ENCODE assay signal across 14 mouse cellular contexts in genomic region chr7:25461336-25462032, GRCm38 (mm10). TPM values are rescaled to one million over a fixed set of nuclear protein-coding genes. Genes with fewer than 3 reads are reported as not detected.
DNase-seq lines count a peak whose midpoint lies in the region; ATAC-seq and TF ChIP-seq lines count a peak whose summit lies in the region.
"Not testable (repeated sequence)": the region's sequence is repeated elsewhere in the genome, so short reads cannot be mapped to it uniquely, and the experiment has no call there.
"Had no signal": no experiment of that assay in that cellular context is flagged by ENCODE, and none has a peak within 500 bp of the region (broad histone marks: within the 10 kb centered on the region; RNA-seq: fewer than 3 reads in every experiment).

No protein-coding gene starts in this region.

- DNase-seq in cerebellum, adult 11 months, result peak; percentile 8
- peak; percentile 53 for DNase-seq in embryonic facial prominence, embryonic 14.5 days (ENCODE audit: low spot score)
- DNase-seq in heart, adult 11 months, result peak; percentile 87
- peak; percentile 47 for DNase-seq in kidney, adult 9 months
- peak; percentile 63 to 70 for DNase-seq in layer of hippocampus, postnatal 10 days (ENCODE audit: low spot score in 2 of 2)
- peak; percentile 67 for DNase-seq in liver, adult 2 months (ENCODE audit: extremely low read depth, low read depth, low spot score)

- not testable (repeated sequence) for H3K9ac ChIP-seq in embryonic facial prominence, embryonic 14.5 days (ENCODE audit: low read depth, low read length); liver, adult 2 months (ENCODE audit: low read depth, low read length); neural tube, embryonic 12.5 days

- not testable (repeated sequence) for H3K27ac ChIP-seq in embryonic facial prominence, embryonic 14.5 days (replicated peaks; ENCODE audit: low read depth, low read length); neural tube, embryonic 12.5 days
- H3K27ac ChIP-seq in liver, adult 2 months (replicated peaks; ENCODE audit: insufficient read depth, low read depth, low read length), result peak overlapping the region; percentile 40; the same call in 1 of the 2 replicates

- not testable (repeated sequence) for H3K4me2 ChIP-seq in embryonic facial prominence, embryonic 14.5 days (ENCODE audit: low read depth, low read length); neural tube, embryonic 12.5 days (replicated peaks)

- WGBS in embryonic facial prominence, embryonic 14.5 days, result 37% methylated on average over 4 of the region's 5 CpGs
- 28% methylated on average over 4 of the region's 5 CpGs for WGBS in liver, adult 2 months
- 76% methylated on average over 4 of the region's 5 CpGs for WGBS in neural tube, embryonic 12.5 days

- H3K4me1 ChIP-seq in embryonic facial prominence, embryonic 14.5 days (ENCODE audit: control insufficient read depth, insufficient read depth, low read length); neural tube, embryonic 12.5 days: not testable (repeated sequence)
- H3K4me1 ChIP-seq in liver, adult 2 months (ENCODE audit: control insufficient read depth, insufficient read depth, low read length), result peaks cover 13% of the 10 kb centered on the region

- H3K27me3 ChIP-seq in embryonic facial prominence, embryonic 14.5 days (replicated peaks; ENCODE audit: control insufficient read depth, insufficient read depth, low read length); liver, adult 2 months (ENCODE audit: control insufficient read depth, insufficient read depth, low read length); neural tube, embryonic 12.5 days (replicated peaks): not testable (repeated sequence)

- not testable (repeated sequence) for TF ChIP-seq CTCF in liver, adult 2 months (IDR thresholded peaks at IDR 0.05; ENCODE audit: low read depth, low read length)

- H3K79me2 ChIP-seq in liver, adult 2 months (ENCODE audit: control insufficient read depth, insufficient read depth, low read length), result not testable (repeated sequence)

- H3K4me3 ChIP-seq in embryonic facial prominence, embryonic 14.5 days (ENCODE audit: low read depth, low read length); liver, adult 2 months (ENCODE audit: insufficient read depth, low read depth, low read length); neural tube, embryonic 12.5 days: not testable (repeated sequence)

- TF ChIP-seq POLR2A in liver, adult 2 months (IDR thresholded peaks at IDR 0.05; ENCODE audit: extremely low read depth, insufficient read depth, low read length), result not testable (repeated sequence)

- ATAC-seq in embryonic facial prominence, embryonic 14.5 days (ENCODE audit: low read depth), result peak; percentile 79
- peak; percentile 53; the same call in 1 of the 2 replicates for ATAC-seq in neural tube, embryonic 12.5 days (ENCODE audit: low FRiP score, low read depth)

- not testable (repeated sequence) for H3K9me3 ChIP-seq in embryonic facial prominence, embryonic 14.5 days (ENCODE audit: control insufficient read depth, low read length); neural tube, embryonic 12.5 days

- H3K36me3 ChIP-seq in embryonic facial prominence, embryonic 14.5 days (ENCODE audit: control insufficient read depth, insufficient read depth, low read length); neural tube, embryonic 12.5 days: not testable (repeated sequence)
- H3K36me3 ChIP-seq in liver, adult 2 months (ENCODE audit: control insufficient read depth, insufficient read depth, low read length), result peaks cover 13% of the 10 kb centered on the region

RNA-seq across cellular contexts. Expression of gene Ceacam1, which starts 15.9 kb away (rescaled TPM):
- 2.2 and 6.3 TPM in 2 replicates for polyA plus RNA-seq in embryonic facial prominence, embryonic 14.5 days (2014; fragmentation: Nextera tagmentation; extraction: Ambion mirVana)
- total RNA-seq in layer of hippocampus, postnatal 10 days (2021), result 1 to 10 TPM; 2.1 to 2.4 TPM
- total RNA-seq in liver, adult 2 months (2014; rRNA removed), result 45.5 and 59.6 TPM in 2 replicates
- 84.8 and 87.9 TPM in 2 replicates for polyA plus RNA-seq in liver, adult 2 months (2012; rRNA removed)
- 0.78 and 1.3 TPM in 2 replicates for polyA plus RNA-seq in neural tube, embryonic 12.5 days (2016; fragmentation: Nextera tagmentation; extraction: Ambion mirVana)

RNA-seq across cellular contexts. Expression of gene Cxcl17, which starts 48.8 kb away (rescaled TPM):
- polyA plus RNA-seq in embryonic facial prominence, embryonic 14.5 days (2014; fragmentation: Nextera tagmentation; extraction: Ambion mirVana), result 0.85 and 1.9 TPM in 2 replicates
- total RNA-seq in layer of hippocampus, postnatal 10 days (2021), result not detected
- total RNA-seq in liver, adult 2 months (2014; rRNA removed), result not detected in 2 replicates
- not detected in 2 replicates for polyA plus RNA-seq in liver, adult 2 months (2012; rRNA removed)
- polyA plus RNA-seq in neural tube, embryonic 12.5 days (2016; fragmentation: Nextera tagmentation; extraction: Ambion mirVana), result 0.37 and 0.53 TPM in 2 replicates
- total RNA-seq: adrenal gland, postnatal 25 days; CH12.LX; neutrophil, adult 5-6 weeks had no signal
- polyA plus RNA-seq: cerebellum, adult 2 months; embryonic facial prominence, embryonic 11.5 days; gonadal fat pad, adult 2 months; lung, embryonic 16.5 days had no signal

Comparison
In these comparisons a context has a peak if more than half of its experiments do, and no peak if none do; other contexts are left out.
1. DNase-seq: peak in every context shown above with its lines; median percentile 87 in heart, adult 11 months; 67 in liver, adult 2 months; 66 in layer of hippocampus, postnatal 10 days; 53 in embryonic facial prominence, embryonic 14.5 days; 47 in kidney, adult 9 months; 8 in cerebellum, adult 11 months.
2. RNA of gene Ceacam1, which starts 15.9 kb away (polyA plus RNA-seq): 84.8 to 87.9 TPM in liver, adult 2 months; 2.2 to 6.3 TPM in embryonic facial prominence, embryonic 14.5 days and 0.78 to 1.3 TPM in neural tube, embryonic 12.5 days; every median in the first group is over 10 times any median in the second.